Mouse (Mus musculus) brain, embryonic 14.5 days (tissue): ENCODE measurements around the gene Cct5.

Experiments
- CTCF ChIP-seq: fragments of 200-500 bp; IDR thresholded peaks from 2 replicates; pipeline ENCODE4 v1.5.1; 2012; ENCODE audit warnings: inconsistent platforms, mild to moderate bottlenecking, moderate library complexity, borderline replicate concordance; ENCODE audit not compliant: insufficient read depth, insufficient read length; ENCODE audit errors: extremely low read depth
- POLR2A ChIP-seq: fragments of 200-500 bp; IDR thresholded peaks from 2 replicates; pipeline ENCODE4 v1.6.1; 2012; ENCODE audit warnings: mild to moderate bottlenecking, inconsistent platforms, borderline replicate concordance; ENCODE audit not compliant: poor library complexity, insufficient read depth, insufficient read length, severe bottlenecking; ENCODE audit errors: extremely low read depth

DNA sequence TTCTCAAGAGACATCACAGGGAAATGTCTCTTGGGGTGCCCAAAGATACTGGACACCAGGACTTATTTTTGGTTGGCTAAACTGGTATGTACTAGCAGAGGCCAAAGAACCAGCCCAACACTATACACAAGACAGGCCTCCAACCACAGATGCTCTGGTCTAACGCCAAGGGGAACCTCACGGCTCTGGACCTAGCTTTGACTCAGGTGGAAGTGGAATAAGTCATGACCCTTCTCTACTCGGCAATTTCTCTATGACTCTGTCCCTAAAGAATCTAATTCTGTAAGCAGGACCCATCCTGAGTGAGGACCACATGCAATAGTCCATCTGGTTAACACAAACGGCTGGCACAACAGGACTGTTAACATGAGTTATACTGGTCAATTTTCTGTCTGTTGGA, 1.8 kb downstream of the Cct5 start:
- no peak for TF ChIP-seq POLR2A
- TF ChIP-seq CTCF = no peak
